Mouse (Mus musculus) limb, embryonic 15.5 days (tissue): ENCODE measurements around the gene Pygo1. TPM values are rescaled to one million over a fixed set of nuclear protein-coding genes. Genes with fewer than 3 reads are reported as not detected.
A peak's percentile ranks its signal among the peaks of the same experiment; 100 is the strongest.

Experiments used
- ATAC-seq: fragments of 200-750 bp; cut with Nextera tagmentation; 2 replicates; pipeline ENCODE4 v1.8.0; 2017; ENCODE audit warnings: low read depth, moderate TSS enrichment; ENCODE audit not compliant: insufficient number of reproducible peaks, low FRiP score, low TSS enrichment
- H3K27ac ChIP-seq: fragments of 300-500 bp; sonication (generic); 2 replicates; pipeline ENCODE4 v1.5.1; 2015; ENCODE audit warnings: moderate library complexity, mild to moderate bottlenecking, inconsistent platforms
- H3K27me3 ChIP-seq: fragments of 300-500 bp; sonication (generic); 2 replicates; pipeline ENCODE4 v1.6.1; 2015; ENCODE audit warnings: inconsistent platforms
- H3K36me3 ChIP-seq: fragments of 300-500 bp; sonication (generic); 2 replicates; pipeline ENCODE4 v1.6.1; 2015; ENCODE audit warnings: inconsistent platforms
- H3K4me1 ChIP-seq: fragments of 300-500 bp; sonication (generic); 2 replicates; pipeline ENCODE4 v1.6.1; 2015; ENCODE audit warnings: inconsistent platforms
- H3K4me2 ChIP-seq: fragments of 300-500 bp; sonication (generic); 2 replicates; pipeline ENCODE4 v1.6.1; 2015; ENCODE audit warnings: mild to moderate bottlenecking, inconsistent platforms
- H3K4me3 ChIP-seq: fragments of 300-500 bp; sonication (generic); 2 replicates; pipeline ENCODE4 v1.5.1; 2015; ENCODE audit warnings: mild to moderate bottlenecking, inconsistent platforms
- H3K9ac ChIP-seq: fragments of 300-500 bp; sonication (generic); 2 replicates; pipeline ENCODE4 v1.6.1; 2015; ENCODE audit warnings: inconsistent platforms
- H3K9me3 ChIP-seq: fragments of 300-500 bp; sonication (generic); 2 replicates; pipeline ENCODE4 v1.6.1; 2016; ENCODE audit warnings: inconsistent platforms
- WGBS: fragments of 180-500 bp; shearing (Covaris S2); methylation state at CpG from one replicate; pipeline ENCODE4 v1.1.7; 2015; 5-methylcytosine and 5-hydroxymethylcytosine counted together
- polyA plus RNA-seq: library from polyadenylated mRNA; unstranded; fragments of >200 nt; fragmentation: Nextera tagmentation; extraction: Ambion mirVana; gene quantifications from 2 replicates; pipeline ENCODE4 v1.2.1, GENCODE M21; 2015

Gene Pygo1
- polyA plus RNA-seq, 1 experiment from 2014 or later = 5.5 TPM

DNA sequence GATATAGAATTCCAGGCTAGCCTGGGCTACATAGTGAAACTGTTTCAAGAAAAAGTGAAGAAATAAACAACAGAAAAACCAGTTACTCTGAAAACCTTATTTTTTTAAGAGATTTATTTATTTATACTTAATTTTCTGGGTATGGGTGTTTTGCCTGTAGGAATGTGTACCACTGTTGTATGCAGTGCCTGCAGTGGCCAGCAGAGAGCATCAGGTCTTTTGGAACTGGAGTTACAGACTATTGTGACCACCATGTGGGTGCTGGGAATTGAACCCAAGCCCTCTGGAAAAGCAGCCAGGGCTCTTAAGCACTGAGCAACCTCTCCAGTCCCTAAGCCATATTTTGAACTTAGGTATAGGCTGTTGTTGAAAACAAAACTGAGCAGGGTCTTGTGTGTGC lies 47.5 kb downstream of the Pygo1 start:
- H3K9ac ChIP-seq = no peak overlapping the region
- no peak overlapping the region for H3K4me2 ChIP-seq
- no peaks in the 10 kb centered on the region for H3K36me3 ChIP-seq
- ATAC-seq = no peak
- no peak overlapping the region for H3K4me3 ChIP-seq
- no peak overlapping the region for H3K27ac ChIP-seq
- no peaks in the 10 kb centered on the region for H3K27me3 ChIP-seq
- H3K9me3 ChIP-seq = no peaks in the 10 kb centered on the region
- no peaks in the 10 kb centered on the region for H3K4me1 ChIP-seq

DNA sequence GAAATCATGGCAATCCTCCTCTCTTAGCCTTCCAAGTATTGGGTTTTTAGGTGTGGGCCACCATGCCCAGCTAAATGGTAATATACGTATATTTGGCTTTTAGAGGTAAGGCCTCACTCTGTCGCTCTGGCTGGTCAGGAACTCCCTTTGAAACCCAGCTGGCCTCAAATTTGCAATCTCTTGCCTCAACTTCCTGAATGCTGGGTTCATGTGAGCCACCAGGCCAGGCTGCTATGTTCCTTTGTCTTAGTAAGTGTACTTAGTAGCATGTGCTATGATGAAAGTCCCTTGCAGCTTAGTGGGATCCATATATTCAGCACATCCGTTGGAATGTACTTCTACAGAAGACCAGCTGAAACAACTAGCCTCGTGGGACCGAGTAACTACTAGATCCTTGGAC lies 49.3 kb downstream of the Pygo1 start:
- H3K27me3 ChIP-seq = no peaks in the 10 kb centered on the region
- H3K36me3 ChIP-seq = no peaks in the 10 kb centered on the region
- no peak overlapping the region for H3K4me3 ChIP-seq
- no peaks in the 10 kb centered on the region for H3K4me1 ChIP-seq
- no peak for ATAC-seq
- H3K27ac ChIP-seq = no peak overlapping the region
- H3K9me3 ChIP-seq = no peaks in the 10 kb centered on the region
- no peak overlapping the region for H3K4me2 ChIP-seq
- no peak overlapping the region for H3K9ac ChIP-seq
- WGBS = 79% methylated on average over 5 of the region's 5 CpGs

DNA sequence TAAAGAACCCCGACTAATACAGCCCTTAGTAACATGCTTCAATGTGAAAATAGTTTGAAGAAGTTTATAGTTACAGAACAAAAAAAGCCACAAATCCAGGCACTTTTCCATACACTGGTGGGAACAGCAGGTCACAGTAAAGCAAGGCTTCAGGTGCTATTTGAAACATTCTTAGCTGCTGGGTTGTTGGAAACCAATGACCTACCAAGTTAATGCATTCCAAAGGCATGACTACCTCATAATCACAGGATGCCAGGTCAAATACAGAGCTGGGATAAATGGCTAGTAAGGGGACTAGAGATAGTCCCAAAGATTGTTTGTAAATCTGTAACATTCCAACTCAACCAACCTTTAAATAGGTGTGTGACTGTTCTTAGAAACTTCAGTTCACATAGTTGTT lies 49.8 kb downstream of the Pygo1 start:
- Histone ChIP-seq H3K4me3 (no peak overlapping the region), H3K9me3 (no peaks in the 10 kb centered on the region)
- 88% methylated on average over 1 of the region's 1 CpGs for WGBS

DNA sequence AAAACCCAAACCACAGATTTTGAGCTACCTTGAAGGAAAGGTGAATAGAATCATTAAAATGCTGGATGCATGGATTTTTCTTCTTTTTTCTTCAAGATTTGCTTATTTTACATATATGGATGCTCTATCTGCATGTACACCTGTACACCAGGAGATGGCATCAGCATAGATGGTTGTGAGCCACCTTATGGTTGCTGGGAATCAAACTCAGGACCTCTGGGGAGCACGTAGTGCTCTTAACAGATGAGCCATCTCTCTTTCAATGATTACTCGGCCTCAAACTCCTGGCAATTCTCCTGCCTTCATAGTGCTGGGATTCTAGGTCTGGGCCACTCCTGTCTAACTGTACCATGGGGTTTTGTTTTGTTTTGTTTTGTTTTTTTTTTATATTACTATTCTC lies 57.6 kb downstream of the Pygo1 start:
- Histone ChIP-seq H3K9ac (no peak overlapping the region), H3K27ac (no peak overlapping the region), H3K4me1 (peaks cover 10% of the 10 kb centered on the region), H3K9me3 (no peaks in the 10 kb centered on the region), H3K27me3 (0 out of 2 replicates have a peak, but pooled peaks cover 3% of the 10 kb centered on the region), H3K4me3 (no peak overlapping the region), H3K36me3 (no peaks in the 10 kb centered on the region), H3K4me2 (no peak overlapping the region)
- WGBS = 63% methylated on average over 2 of the region's 2 CpGs
- no peak for ATAC-seq

More for the DNA sequence above, 49.8 kb downstream of the Pygo1 start:
- H3K36me3 ChIP-seq = no peaks in the 10 kb centered on the region
- H3K9ac ChIP-seq = no peak overlapping the region
- no peak overlapping the region for H3K4me2 ChIP-seq
- ATAC-seq = no peak
- no peak overlapping the region for H3K27ac ChIP-seq
- no peaks in the 10 kb centered on the region for H3K27me3 ChIP-seq
- no peaks in the 10 kb centered on the region for H3K4me1 ChIP-seq

DNA sequence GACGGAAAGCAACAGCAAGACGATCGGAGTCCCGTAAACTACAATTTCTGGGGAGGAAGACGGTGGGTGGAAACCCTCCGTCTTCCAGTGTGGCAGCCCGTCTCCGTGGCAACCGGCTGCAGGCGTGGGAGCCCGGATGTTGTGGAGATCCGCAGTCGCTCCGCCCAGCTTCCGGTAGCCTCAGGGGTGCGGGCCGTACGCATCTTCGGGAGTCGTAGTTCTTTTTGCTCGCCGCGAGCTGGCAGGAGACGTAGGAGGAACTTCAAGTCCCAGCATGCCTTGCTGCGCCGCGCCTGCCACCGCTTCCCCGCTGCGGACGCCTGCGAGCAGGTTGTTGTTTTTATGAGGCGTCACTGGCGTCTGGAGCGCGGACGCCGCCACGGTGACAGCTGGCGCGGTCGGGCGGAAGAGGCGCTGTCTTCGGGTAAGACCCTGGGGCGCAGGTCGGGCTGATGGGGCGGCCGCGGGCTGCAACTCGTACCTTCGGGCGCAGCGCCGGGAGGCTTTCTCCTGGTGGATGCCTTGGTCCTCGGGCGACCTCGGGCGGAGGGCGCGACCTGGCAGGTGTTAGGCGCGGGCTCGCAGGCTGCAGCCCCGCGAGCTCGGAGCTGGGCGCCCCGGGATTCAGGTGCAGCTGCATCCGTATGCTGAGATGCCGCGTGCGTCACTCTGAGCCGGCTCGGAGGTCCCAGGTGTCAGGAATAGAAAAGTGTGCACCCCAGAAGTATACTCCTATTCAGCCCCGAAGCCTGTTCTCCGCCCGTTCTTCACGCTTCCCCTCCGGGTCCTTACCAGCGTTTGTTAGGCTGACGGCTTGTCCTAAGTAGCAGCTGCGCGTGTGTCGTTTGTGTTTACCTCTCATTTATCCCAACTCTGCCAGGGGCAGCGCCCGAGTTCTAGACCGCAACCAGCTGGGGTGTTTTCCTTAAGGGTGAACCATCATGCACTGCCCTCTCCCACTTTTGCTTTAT lies 60.1 kb downstream of the Pygo1 start, which contains the start of the genes Ccpg1os and Ccpg1:
TSS of gene Ccpg1os (minus strand) at position 133 of the 971 bp plus-strand sequence.
TSS of gene Ccpg1 (plus strand) at position 180 of the 971 bp plus-strand sequence.
- peak; percentile 98 for ATAC-seq
- Histone ChIP-seq H3K4me3 (peak within 1 kb of the TSS; percentile 92), H3K4me2 (peak within 1 kb of the TSS; percentile 79), H3K9ac (peak within 1 kb of the TSS; percentile 63), H3K4me1 (peaks cover 10% of the 10 kb centered on the region), H3K36me3 (no peaks in the 10 kb centered on the region), H3K27me3 (0 out of 2 replicates have a peak, but pooled peaks cover 3% of the 10 kb centered on the region), H3K9me3 (no peaks in the 10 kb centered on the region), H3K27ac (peak within 1 kb of the TSS; percentile 60; the same call in 1 of the 2 replicates)
- WGBS = under 1% methylated on average over 88 of the region's 88 CpGs

DNA sequence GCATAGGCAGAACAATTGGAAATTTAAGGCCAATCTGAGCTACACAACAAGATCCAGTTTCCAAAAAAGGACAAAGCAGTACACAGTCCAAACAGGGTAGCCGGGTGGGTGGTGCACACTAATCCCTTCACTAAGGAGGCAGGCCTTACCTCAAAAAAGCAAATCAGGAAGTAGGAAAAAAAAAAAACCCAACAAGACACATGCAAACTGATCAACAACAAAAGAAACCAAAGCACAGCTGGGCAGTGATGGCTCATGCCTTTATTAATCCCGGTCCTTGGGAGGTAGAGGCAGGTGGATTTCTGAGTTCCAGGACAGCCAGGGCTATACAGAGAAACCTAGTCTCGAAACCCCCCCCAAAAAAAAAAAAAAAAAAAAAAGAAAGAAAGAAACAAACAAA lies 62.3 kb downstream of the Pygo1 start:
- Histone ChIP-seq H3K4me2 (no peak overlapping the region), H3K27me3 (0 out of 2 replicates have a peak, but pooled peaks cover 3% of the 10 kb centered on the region), H3K9me3 (no peaks in the 10 kb centered on the region), H3K4me1 (peaks cover 10% of the 10 kb centered on the region), H3K4me3 (no peak overlapping the region), H3K36me3 (no peaks in the 10 kb centered on the region), H3K27ac (no peak overlapping the region), H3K9ac (no peak overlapping the region)
- 61% methylated on average over 3 of the region's 3 CpGs for WGBS
- ATAC-seq = no peak

DNA sequence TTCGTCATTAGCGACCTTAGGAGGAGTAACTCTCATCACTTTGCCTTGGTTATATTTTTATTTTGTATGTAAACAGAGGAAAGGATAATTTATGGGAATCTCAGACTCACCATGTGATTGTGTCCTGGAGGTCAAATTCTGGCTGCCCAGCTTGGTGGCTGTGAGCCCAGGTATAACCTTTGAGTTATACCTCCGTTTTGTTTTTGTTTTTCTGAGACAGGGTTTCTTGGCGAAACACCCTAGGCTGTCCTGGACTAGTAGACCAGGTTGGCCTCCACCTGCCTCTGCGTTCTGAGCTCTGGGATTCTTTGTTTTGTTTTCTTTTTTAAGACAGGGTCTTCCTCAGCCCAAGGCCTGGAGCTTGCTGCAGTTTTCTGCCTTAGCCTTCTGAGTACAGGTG lies 63.3 kb downstream of the Pygo1 start:
- 85% methylated on average over 5 of the region's 5 CpGs for WGBS
- H3K36me3 ChIP-seq = no peaks in the 10 kb centered on the region
- no peak overlapping the region for H3K27ac ChIP-seq
- H3K9ac ChIP-seq = no peak overlapping the region
- no peak for ATAC-seq
- H3K4me1 ChIP-seq = peaks cover 10% of the 10 kb centered on the region
- H3K4me2 ChIP-seq = no peak overlapping the region
- no peak overlapping the region for H3K4me3 ChIP-seq
- no peaks in the 10 kb centered on the region for H3K9me3 ChIP-seq
- 0 out of 2 replicates have a peak, but pooled peaks cover 3% of the 10 kb centered on the region for H3K27me3 ChIP-seq

DNA sequence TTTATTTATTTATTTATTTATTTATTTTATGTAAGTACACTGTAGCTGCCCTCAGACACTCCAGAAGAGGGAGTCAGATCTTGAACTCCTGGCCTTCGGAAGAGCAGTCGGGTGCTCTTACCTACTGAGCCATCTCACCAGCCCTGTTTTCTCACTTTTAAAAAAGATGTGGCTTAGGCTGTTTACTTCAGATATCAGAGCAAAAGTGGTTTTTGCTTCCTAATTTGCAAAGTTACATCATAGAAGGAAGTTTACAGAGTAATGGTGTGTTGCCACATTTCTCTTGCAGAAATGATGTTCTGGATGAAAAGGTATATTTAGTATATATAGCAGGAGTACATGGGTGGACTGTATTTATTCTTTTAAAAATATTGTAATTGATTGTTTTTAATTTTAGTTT lies 66.0 kb downstream of the Pygo1 start:
- Histone ChIP-seq H3K4me2 (no peak overlapping the region), H3K9me3 (no peaks in the 10 kb centered on the region), H3K9ac (no peak overlapping the region), H3K4me1 (no peaks in the 10 kb centered on the region), H3K4me3 (no peak overlapping the region), H3K36me3 (no peaks in the 10 kb centered on the region), H3K27me3 (0 out of 2 replicates have a peak, but pooled peaks cover 3% of the 10 kb centered on the region), H3K27ac (no peak overlapping the region)
- WGBS = 92% methylated on average over 2 of the region's 2 CpGs
- ATAC-seq = no peak

DNA sequence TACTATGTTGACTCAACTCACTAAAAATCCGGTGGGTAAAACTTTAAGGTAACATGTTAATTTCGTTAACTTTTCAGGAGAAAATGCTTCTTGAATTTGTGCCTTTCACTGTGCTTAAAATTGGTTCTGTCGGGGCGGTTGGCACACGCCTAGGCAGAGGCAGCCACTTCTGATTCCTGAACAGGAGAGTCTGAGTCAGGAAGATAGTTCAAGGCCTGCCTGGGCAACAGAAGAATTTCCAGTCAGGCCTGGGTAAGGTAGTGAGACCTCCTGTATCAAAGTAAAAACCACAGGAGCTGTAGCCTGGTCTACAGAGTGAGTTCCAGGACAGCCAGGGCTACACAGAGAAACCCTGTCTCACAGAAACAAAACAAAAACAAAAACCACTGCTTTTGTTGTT lies 67.1 kb downstream of the Pygo1 start:
- no peak overlapping the region for H3K4me2 ChIP-seq
- whole genome bisulfite sequencing = 81% methylated on average over 5 of the region's 5 CpGs
- H3K27me3 ChIP-seq = no peaks in the 10 kb centered on the region
- H3K27ac ChIP-seq = no peak overlapping the region
- H3K4me1 ChIP-seq = no peaks in the 10 kb centered on the region
- no peak overlapping the region for H3K9ac ChIP-seq
- H3K36me3 ChIP-seq = no peaks in the 10 kb centered on the region
- H3K4me3 ChIP-seq = no peak overlapping the region
- no peak for ATAC-seq
- no peaks in the 10 kb centered on the region for H3K9me3 ChIP-seq

DNA sequence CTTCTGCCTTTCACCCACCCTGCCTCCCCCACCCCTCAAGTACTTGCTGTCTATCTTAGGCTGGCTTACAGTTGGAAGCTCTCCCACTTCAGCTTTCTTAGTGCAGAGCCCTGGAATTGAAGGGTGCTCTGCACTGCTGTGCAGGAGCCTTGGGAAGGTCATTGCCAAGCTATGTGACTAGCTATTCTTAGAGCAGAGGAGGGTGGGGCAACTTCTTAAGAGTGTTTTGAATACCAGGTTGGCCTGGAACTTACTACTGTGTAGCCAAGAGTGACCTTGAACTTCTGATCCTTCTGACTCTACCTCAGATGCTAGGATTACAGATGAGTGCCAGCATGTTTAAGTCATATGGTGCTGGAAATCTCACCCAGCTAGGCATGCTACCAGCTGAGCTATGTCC lies 70.7 kb downstream of the Pygo1 start:
- H3K4me1 ChIP-seq = no peaks in the 10 kb centered on the region
- no peak overlapping the region for H3K27ac ChIP-seq
- no peak overlapping the region for H3K4me2 ChIP-seq
- H3K9me3 ChIP-seq = no peaks in the 10 kb centered on the region
- no peak overlapping the region for H3K9ac ChIP-seq
- H3K27me3 ChIP-seq = no peaks in the 10 kb centered on the region
- ATAC-seq = no peak
- H3K36me3 ChIP-seq = no peaks in the 10 kb centered on the region
- H3K4me3 ChIP-seq = no peak overlapping the region

DNA sequence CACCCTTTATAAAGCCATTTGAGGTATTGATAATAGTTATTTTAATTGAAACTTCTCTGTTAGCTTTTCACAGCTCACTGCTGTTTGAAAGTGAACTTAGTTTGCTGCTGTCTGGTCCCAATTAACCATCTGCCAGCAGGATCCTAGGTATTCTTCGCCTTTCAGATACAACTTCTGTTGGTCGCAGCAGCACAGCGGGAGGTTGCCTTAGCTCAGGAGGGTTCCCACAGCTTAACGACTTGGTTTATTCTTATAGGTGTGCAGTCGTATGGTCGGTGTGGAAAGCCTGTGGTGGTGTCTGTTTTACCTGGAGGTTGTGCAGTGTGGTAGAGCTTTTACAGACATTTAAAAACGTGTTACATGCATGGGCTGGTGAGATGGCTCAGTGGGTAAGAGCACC lies 71.4 kb downstream of the Pygo1 start:
- H3K4me1 ChIP-seq = no peaks in the 10 kb centered on the region
- no peaks in the 10 kb centered on the region for H3K36me3 ChIP-seq
- no peak overlapping the region for H3K4me2 ChIP-seq
- H3K9me3 ChIP-seq = no peaks in the 10 kb centered on the region
- no peak overlapping the region for H3K9ac ChIP-seq
- no peak for ATAC-seq
- H3K27ac ChIP-seq = no peak overlapping the region
- WGBS = 44% methylated on average over 7 of the region's 7 CpGs
- H3K27me3 ChIP-seq = no peaks in the 10 kb centered on the region
- H3K4me3 ChIP-seq = no peak overlapping the region

DNA sequence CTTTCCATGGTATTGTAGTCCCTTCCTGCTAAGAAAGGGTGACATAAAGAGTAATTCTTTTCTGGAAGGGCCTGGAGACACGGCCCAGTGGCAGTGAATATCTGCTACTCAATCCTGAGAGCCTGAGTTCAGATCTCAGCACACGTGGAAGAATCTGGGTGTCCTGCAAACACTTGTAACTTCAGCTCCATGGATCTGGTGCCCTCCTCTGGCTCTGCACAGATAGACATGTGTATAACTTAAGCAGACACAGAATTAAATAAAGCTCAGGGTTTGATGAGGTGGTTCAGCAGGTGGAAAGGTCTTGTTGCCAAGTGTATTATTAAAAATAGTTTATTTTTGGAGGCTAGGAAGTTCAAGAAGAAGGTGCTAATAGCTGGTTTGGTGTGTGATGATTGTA lies 75.0 kb downstream of the Pygo1 start:
- no peak overlapping the region for H3K4me2 ChIP-seq
- no peak for ATAC-seq
- H3K27ac ChIP-seq = no peak overlapping the region
- H3K36me3 ChIP-seq = peaks cover 15% of the 10 kb centered on the region
- H3K4me3 ChIP-seq = no peak overlapping the region
- no peaks in the 10 kb centered on the region for H3K9me3 ChIP-seq
- H3K9ac ChIP-seq = no peak overlapping the region
- H3K4me1 ChIP-seq = no peaks in the 10 kb centered on the region
- H3K27me3 ChIP-seq = no peaks in the 10 kb centered on the region
- 75% methylated on average over 2 of the region's 2 CpGs for WGBS
